In the genomic region with DNA sequence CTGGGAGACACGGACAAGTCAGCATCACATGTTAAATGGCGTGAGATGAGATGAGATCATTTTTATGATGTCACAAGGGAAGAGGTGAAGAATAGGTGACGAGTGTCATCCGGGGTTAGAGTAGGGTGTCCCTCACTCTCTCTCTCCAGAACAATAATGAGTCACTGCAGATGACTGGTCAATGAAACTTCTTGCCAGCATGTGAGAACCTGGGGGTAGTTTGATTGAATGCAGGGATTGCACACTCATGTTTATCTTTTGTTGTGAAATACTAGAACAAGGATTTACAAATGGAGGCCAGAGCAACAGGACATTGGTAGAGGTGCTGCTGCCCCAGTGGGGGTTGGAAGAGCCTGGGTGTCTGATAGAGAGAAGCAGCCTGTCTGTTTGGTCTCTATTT, we compare ENCODE assay signal across 23 mouse cellular contexts.
A peak's percentile ranks its signal among the peaks of the same experiment; 100 is the strongest.
DNase-seq lines count a peak whose midpoint lies in the region; ATAC-seq and TF ChIP-seq lines count a peak whose summit lies in the region.
"Had no signal": no experiment of that assay in that cellular context is flagged by ENCODE, and none has a peak within 500 bp of the region (broad histone marks: within the 10 kb centered on the region; RNA-seq: fewer than 3 reads in every experiment).

No protein-coding gene starts in this region.

- no peak overlapping the region for H3K4me2 ChIP-seq in liver, postnatal 0 days (ENCODE audit: low read depth, low read length)
- no peak overlapping the region for H3K4me2 ChIP-seq in liver, embryonic 12.5 days
- H3K4me2 ChIP-seq in forebrain, embryonic 11.5 days (ENCODE audit: low read depth, low read length, severe bottlenecking): no peak overlapping the region
- H3K4me2 ChIP-seq: embryonic facial prominence, embryonic 12.5 days; embryonic facial prominence, embryonic 15.5 days; forebrain, embryonic 12.5 days; forebrain, embryonic 15.5 days; heart, embryonic 11.5 days; hindbrain, embryonic 15.5 days had no signal

- 72% methylated on average over 4 of the region's 4 CpGs for WGBS in liver, postnatal 0 days (ENCODE audit: insufficient replicate concordance)
- WGBS in liver, embryonic 12.5 days (ENCODE audit: insufficient replicate concordance): 75% methylated on average over 4 of the region's 4 CpGs
- 86% methylated on average over 4 of the region's 4 CpGs for WGBS in forebrain, embryonic 11.5 days

- no peak for TF ChIP-seq EP300 in liver, postnatal 0 days (IDR thresholded peaks at IDR 0.05; ENCODE audit: low read depth)

- H3K27me3 ChIP-seq in liver, postnatal 0 days (ENCODE audit: insufficient read depth, low read length): no peaks in the 10 kb centered on the region
- no peaks in the 10 kb centered on the region for H3K27me3 ChIP-seq in liver, embryonic 12.5 days (replicated peaks)
- H3K27me3 ChIP-seq in forebrain, embryonic 11.5 days (ENCODE audit: control insufficient read depth, insufficient read depth, low read length): no peaks in the 10 kb centered on the region
- H3K27me3 ChIP-seq: embryonic facial prominence, embryonic 12.5 days; embryonic facial prominence, embryonic 15.5 days; forebrain, embryonic 12.5 days; forebrain, embryonic 15.5 days; hindbrain, embryonic 15.5 days had no signal

- peak; percentile 12 for DNase-seq in adrenal gland, postnatal 14 days
- DNase-seq in adrenal gland, adult 18-20 months (ENCODE audit: low spot score in 2 of 2): no peak
- no peak for DNase-seq in liver, postnatal 0 days
- DNase-seq in MN1 (ENCODE audit: low spot score): peak; percentile 58
- DNase-seq in Muller cell, postnatal 12 days (ENCODE audit: inconsistent ontology term): peak; percentile 15
- DNase-seq in forebrain, embryonic 11.5 days (ENCODE audit: low spot score): no peak
- no peak for DNase-seq in urinary bladder, postnatal 25 days (ENCODE audit: low spot score)
- DNase-seq: cerebellum, adult 11 months; cerebellum, adult 2 months; cerebellum, adult 9-11 months; cerebellum, postnatal 25 days; gastrocnemius, postnatal 10 days; gastrocnemius, postnatal 36 days had no signal

- no peak overlapping the region for H3K4me3 ChIP-seq in liver, postnatal 0 days (ENCODE audit: low read depth, low read length)
- H3K4me3 ChIP-seq in liver, embryonic 12.5 days: no peak overlapping the region
- no peak overlapping the region for H3K4me3 ChIP-seq in forebrain, embryonic 11.5 days (ENCODE audit: low read depth, low read length)
- H3K4me3 ChIP-seq: embryonic facial prominence, embryonic 12.5 days; embryonic facial prominence, embryonic 15.5 days; forebrain, embryonic 12.5 days; forebrain, embryonic 15.5 days; hindbrain, embryonic 10.5 days; hindbrain, embryonic 15.5 days had no signal

- no peaks in the 10 kb centered on the region for H3K4me1 ChIP-seq in liver, postnatal 0 days (ENCODE audit: insufficient read depth)
- no peaks in the 10 kb centered on the region for H3K4me1 ChIP-seq in liver, embryonic 12.5 days
- no peaks in the 10 kb centered on the region for H3K4me1 ChIP-seq in forebrain, embryonic 11.5 days (replicated peaks; ENCODE audit: control insufficient read depth, insufficient read depth, low read length)
- H3K4me1 ChIP-seq: embryonic facial prominence, embryonic 12.5 days; embryonic facial prominence, embryonic 15.5 days; hindbrain, embryonic 10.5 days had no signal

- no peak overlapping the region for H3K9ac ChIP-seq in liver, postnatal 0 days (replicated peaks)
- H3K9ac ChIP-seq in liver, embryonic 12.5 days: no peak overlapping the region
- no peak overlapping the region for H3K9ac ChIP-seq in forebrain, embryonic 11.5 days (ENCODE audit: low read length)
- H3K9ac ChIP-seq: embryonic facial prominence, embryonic 12.5 days; embryonic facial prominence, embryonic 15.5 days; forebrain, embryonic 12.5 days; forebrain, embryonic 15.5 days; hindbrain, embryonic 15.5 days had no signal

- no peaks in the 10 kb centered on the region for H3K36me3 ChIP-seq in liver, postnatal 0 days (replicated peaks; ENCODE audit: insufficient read depth, low read length)
- H3K36me3 ChIP-seq in liver, embryonic 12.5 days: no peaks in the 10 kb centered on the region
- H3K36me3 ChIP-seq in forebrain, embryonic 11.5 days (ENCODE audit: control insufficient read depth, insufficient read depth, low read length): no peaks in the 10 kb centered on the region
- H3K36me3 ChIP-seq: embryonic facial prominence, embryonic 12.5 days; embryonic facial prominence, embryonic 15.5 days; forebrain, embryonic 12.5 days; forebrain, embryonic 15.5 days; hindbrain, embryonic 10.5 days; hindbrain, embryonic 15.5 days had no signal

- no peak for TF ChIP-seq CTCF in liver, postnatal 0 days (IDR thresholded peaks at IDR 0.05; ENCODE audit: low read depth)

- peak; percentile 86 for ATAC-seq in liver, postnatal 0 days
- ATAC-seq in liver, embryonic 12.5 days: no peak
- ATAC-seq in forebrain, embryonic 11.5 days (replicated peaks; ENCODE audit: low FRiP score): no peak
- ATAC-seq: CD4-positive, CD25-positive, alpha-beta regulatory T cell, adult 4 months; forebrain, embryonic 15.5 days; intestine, postnatal 0 days had no signal

- no peaks in the 10 kb centered on the region for H3K9me3 ChIP-seq in liver, postnatal 0 days (ENCODE audit: low read length)
- no peaks in the 10 kb centered on the region for H3K9me3 ChIP-seq in liver, embryonic 12.5 days (replicated peaks)
- H3K9me3 ChIP-seq in forebrain, embryonic 11.5 days (ENCODE audit: control insufficient read depth, low read length): no peaks in the 10 kb centered on the region
- H3K9me3 ChIP-seq: embryonic facial prominence, embryonic 12.5 days; embryonic facial prominence, embryonic 15.5 days; forebrain, embryonic 12.5 days; forebrain, embryonic 15.5 days; hindbrain, embryonic 10.5 days; hindbrain, embryonic 15.5 days had no signal

- H3K27ac ChIP-seq in liver, postnatal 0 days (ENCODE audit: low read depth): no peak overlapping the region
- no peak overlapping the region for H3K27ac ChIP-seq in liver, embryonic 12.5 days
- H3K27ac ChIP-seq in forebrain, embryonic 11.5 days (ENCODE audit: low read depth, low read length): no peak overlapping the region
- H3K27ac ChIP-seq: embryonic facial prominence, embryonic 12.5 days; embryonic facial prominence, embryonic 15.5 days; forebrain, embryonic 12.5 days; forebrain, embryonic 15.5 days; hindbrain, embryonic 10.5 days; hindbrain, embryonic 15.5 days had no signal

Comparison
In these comparisons a context has a peak if more than half of its experiments do, and no peak if none do; other contexts are left out.
1. DNase-seq: peak in adrenal gland, postnatal 14 days (single experiment), MN1 (single experiment) and Muller cell, postnatal 12 days (single experiment); none in adrenal gland, adult 18-20 months (0 of 2), liver, postnatal 0 days (single experiment), forebrain, embryonic 11.5 days (single experiment) and urinary bladder, postnatal 25 days (single experiment).